Mouse (Mus musculus) right cerebral cortex, adult 18-20 months (tissue): ENCODE results near the gene Ubqln1.

Source experiments
- DNase-seq: peaks from one replicate; pipeline ENCODE4 v3.0.0; 2022; ENCODE audit warnings: mixed read lengths

The Ubqln1 gene

GRCm38 (mm10) chr13:58197981-58198640 is 17.3 kb downstream of the Ubqln1 start:
- DNase-seq: no peak

DNA sequence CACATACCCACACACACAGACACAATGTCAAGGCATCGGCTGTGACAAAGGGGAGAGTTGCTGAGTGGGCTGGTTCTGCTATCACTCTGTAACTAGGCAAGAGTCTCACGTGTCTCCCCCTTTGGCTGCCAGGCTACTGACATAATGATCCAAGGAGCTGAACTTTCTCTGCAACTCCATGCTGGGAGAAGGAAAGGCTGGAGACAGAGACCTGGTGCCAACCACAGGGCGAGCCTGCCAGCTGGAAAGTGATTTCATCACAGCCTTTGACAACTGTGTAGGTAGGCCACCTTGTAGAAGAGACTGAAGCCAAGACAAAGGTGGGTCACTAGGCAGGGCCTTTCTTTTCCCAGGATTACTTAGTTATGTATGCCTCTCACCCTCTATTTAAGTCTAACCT is 18.2 kb downstream of the Ubqln1 start:
- DNase-seq: no peak

DNA sequence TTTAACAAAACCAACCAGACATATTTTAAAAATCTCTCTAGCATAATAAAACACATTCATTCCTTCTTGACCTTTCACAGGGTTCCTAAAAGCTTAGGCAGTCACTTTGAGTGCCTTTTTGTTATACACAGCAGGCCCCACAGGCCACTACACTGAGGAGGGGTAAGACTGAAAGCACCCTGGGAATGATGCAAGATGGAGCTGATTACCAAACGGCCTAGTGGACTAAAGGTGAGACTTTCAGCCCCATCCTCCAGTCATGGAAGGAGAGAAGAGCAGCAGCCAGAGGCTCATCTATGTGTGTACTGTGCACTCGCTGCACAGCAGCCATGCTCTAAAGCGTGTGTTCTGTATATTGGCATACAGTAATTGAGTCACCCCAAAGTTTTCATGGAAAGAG is 20.5 kb downstream of the Ubqln1 start:
- DNase-seq: no peak

GRCm38 (mm10) chr13:58193221-58193620 is 22.2 kb downstream of the Ubqln1 start:
- DNase-seq: no peak

- DNase-seq: peak; percentile 24
Measured at GRCm38 (mm10) chr13:58192146-58192545, 23.3 kb downstream of the Ubqln1 start.

- no peak for DNase-seq
Measured at GRCm38 (mm10) chr13:58191516-58191915, 23.9 kb downstream of the Ubqln1 start.

GRCm38 (mm10) chr13:58189473-58189872 is 26.0 kb downstream of the Ubqln1 start:
- DNase-seq: peak; percentile 56

DNA sequence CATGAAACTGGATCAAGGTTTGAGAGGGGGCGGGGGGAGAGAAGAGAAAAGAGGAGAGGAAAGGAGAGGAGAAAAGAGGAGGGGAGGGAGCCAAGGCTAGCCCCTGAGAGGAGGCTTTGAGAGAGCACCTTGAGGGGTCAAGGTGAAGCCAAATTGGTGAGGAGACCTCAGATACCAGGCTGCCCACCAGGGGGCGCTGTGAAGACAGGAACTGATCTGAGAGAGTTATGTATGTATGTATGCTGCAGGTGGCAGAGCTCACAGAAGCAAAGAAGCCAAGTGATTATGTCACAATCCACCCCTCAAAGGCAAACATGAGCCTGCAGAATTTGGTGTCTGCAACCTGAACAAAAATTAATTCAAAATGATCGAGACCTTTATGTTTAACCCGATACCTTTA is 27.0 kb downstream of the Ubqln1 start:
- DNase-seq: peak; percentile 74

GRCm38 (mm10) chr13:58187751-58188150 is 27.7 kb downstream of the Ubqln1 start:
- no peak for DNase-seq

DNA sequence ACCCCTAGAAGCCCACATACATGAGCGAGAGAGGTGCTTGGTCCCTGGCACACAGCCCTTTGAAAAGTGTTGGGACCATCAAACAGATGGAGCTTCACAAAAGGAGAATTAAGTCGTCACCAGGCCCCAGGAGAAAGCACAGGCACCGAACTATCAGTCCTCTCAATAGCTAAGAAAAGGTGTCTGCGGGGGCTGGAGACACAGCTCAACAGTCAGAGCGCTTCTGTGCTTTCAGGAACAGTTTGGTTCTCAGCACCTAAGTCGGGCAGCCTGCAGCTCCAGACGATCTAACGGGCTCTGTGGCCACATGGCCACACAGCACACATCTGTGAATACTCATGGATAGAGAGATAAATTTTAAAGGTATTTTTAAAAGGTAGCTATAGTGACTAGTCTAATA is 29.2 kb downstream of the Ubqln1 start:
- peak; percentile 63 for DNase-seq

- DNase-seq: no peak
Measured at GRCm38 (mm10) chr13:58184111-58184510, 31.3 kb downstream of the Ubqln1 start.

DNA sequence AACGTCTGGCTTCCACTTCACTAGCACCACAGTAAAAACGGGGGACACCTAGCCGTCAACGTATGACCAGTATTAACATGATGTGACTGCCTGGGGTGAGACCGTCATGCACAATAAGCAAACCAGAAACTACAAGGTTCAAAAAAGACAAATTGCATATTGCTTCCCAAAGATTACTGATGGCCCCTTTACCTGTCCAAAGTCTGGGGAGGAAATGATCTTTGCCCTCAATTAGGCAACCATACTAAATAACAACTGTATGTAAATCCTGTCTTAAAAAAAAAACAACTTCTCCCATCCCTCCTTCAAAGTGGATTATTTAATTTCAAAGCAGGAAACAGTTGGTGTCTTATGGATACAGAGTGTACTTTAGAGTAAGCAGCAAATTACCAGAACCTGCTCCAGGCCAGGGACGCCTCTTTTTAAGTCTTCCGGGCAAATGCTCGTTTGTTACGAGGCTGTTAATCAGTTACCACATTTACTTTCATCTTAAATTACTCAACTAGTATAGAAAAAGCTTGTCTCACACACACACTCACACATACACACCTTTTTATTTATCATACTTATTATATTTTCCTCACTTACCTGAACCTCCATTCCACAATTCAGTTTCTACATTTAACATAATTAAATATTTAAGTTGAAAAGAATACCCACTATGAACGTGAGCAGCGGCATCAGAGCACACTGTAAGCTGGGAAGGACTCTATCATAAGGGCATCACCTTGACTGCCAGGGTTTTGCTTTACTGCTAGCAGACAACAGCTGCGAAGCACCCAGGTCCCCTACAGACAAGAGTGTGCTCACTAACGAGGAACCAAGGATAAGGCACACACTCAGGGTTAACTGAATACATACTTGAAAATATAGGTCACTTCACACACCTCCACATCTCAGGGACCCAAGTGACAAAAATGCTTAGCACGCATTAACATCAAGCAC is 33.6 kb downstream of the Ubqln1 start:
- no peak for DNase-seq

DNA sequence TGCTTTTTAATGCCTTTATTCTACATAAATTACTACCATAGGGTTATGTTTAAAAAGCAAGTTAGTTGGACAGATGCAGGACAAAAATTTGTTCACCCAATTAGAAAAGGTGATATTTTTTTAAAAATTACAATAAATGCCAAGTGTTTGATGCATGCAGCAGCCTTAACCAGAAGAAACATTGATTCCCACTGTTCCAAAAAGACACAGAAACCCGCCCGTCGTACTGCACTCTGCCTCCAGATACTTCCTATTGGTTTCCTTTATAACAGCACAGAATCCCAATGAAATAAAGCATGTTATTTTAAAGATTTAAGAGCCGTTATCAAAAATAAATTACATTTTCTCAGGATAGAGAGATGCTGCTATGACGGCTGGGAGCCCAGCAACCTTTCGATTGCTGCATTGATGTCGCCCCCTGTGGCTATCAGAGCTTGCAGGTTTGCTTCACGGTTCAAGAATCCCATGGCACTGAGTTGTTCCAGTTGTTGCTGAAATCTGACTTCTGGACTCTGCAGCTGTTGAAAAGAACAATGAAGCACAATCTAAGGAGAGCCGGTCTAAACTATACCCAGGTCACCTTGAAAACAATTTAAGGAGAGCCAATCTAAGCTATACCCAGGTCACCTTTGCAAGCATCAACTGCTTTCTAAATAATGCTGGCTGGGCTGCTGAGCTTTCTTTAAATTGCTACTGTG is 37.8 kb downstream of the Ubqln1 start:
- DNase-seq: peak; percentile 99

GRCm38 (mm10) chr13:58176105-58176504 is 39.3 kb downstream of the Ubqln1 start:
- no peak for DNase-seq

- DNase-seq: no peak
Measured at GRCm38 (mm10) chr13:58168119-58168518, 47.3 kb downstream of the Ubqln1 start.

DNA sequence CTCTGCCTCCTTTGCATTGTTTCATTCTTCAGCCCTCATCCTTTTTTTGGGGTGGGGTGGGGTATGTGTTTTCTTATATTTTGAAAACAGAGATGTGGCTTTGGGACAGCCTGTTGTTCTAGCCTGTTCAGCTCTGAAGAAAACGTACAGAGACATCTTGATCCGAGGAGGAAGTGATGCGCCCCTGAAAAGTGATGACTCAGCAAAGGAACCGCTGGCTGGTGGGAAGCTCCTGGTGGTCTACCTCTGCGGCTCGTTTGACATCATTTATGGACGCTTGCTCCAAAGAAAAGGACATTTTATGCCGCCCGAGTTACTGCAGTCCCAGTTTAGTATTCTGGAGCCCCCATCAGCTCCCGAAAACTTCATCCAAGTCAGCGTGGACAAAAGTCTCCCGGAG is 52.1 kb downstream of the Ubqln1 start:
- no peak for DNase-seq

DNA sequence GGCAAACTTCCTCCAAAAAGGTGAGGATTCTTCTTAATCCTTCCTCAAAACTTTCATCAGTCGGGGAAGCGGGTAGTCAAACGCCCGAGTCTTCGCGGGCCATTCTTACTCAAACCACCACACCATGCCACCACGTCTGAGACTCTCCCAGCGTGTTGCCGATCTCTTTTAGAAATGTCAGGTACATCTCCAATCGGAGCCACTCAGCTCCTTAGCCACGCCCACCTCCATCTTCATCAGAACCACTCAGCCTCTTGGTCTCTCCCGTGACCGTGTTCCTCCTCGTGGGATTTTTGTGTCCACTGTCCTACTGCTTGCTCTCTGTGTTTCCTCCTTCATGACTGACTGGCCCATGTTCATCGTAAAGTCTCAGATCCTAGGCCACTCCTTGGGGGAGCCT is 54.7 kb downstream of the Ubqln1 start:
- no peak for DNase-seq

DNA sequence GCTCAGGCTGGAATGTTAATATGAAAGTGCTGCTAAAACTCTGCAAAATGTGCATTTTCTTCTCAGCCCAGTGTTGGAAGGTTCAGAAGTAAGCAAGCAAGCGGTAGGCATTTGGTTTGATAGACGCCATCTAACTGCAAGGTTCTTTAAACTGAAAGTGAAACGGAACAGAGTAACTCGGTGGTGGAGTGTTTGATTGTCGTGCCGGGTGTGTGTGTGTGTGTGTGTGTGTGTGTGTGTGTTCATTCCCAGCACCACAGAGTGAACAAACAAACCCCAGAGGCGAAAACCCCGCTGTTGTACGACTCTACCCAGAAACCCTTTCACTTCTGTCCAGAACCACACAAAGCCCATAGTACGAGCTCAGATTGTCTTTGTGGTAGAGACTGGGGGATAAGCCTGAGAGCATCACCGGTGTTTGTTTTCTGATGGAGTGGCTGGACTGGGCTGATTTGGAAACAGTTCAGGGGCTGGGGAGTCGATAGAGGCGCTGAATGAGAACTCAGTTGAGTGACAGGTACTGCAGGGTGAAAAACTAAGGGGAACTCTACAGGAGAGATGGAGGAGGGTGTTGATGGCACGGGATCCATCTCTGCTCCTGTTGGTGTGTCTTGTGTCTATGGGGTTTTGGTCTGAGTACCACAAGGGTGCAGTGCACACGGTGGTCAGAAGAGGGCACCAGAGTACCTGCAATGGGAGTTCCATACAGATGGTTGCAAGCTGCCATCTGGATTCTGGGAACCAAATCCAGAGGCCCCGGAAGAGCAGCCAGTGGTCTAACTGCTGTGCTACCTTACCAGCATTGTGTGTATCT is 57.1 kb downstream of the Ubqln1 start:
- peak; percentile 89 for DNase-seq

DNA sequence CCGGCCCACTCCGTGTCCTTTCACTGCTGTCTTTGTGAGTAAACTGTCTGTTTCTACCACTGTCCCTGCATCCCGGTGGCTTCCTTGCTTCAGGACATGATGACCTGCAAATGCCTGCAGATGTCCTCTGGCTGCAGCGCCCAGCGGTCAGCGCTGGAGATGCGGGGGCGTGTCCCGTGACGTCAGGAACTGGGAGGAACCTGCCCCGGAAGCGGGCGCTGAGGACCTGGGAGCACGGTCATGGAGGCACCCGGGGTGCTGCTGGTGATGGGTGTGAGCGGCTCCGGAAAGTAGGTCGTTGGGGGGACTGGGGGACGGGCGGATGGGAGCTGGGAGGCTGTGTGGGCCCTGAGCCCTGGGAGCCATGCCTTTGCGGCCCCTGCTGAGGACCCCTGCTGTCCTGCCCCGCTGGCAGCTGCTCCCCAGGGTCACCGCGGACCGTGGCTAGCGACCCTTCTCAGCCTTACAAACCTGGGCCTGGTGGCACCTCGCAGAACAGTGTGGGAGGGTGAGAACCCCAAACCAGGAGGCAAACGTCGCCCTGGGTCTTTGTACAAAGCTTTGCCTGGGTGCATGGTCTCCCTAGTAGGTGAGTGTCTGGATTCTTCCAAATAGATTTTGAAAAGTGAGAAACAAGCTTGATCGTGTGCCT is 57.9 kb downstream of the Ubqln1 start, which contains the start of gene Idnk:
TSS of gene Idnk (plus strand) at position 203 of the 652 bp plus-strand sequence.
- peak; percentile 88 for DNase-seq

- DNase-seq: no peak
Measured at GRCm38 (mm10) chr13:58157036-58157435, 58.4 kb downstream of the Ubqln1 start.

GRCm38 (mm10) chr13:58156031-58156430 is 59.4 kb downstream of the Ubqln1 start:
- no peak for DNase-seq

DNA sequence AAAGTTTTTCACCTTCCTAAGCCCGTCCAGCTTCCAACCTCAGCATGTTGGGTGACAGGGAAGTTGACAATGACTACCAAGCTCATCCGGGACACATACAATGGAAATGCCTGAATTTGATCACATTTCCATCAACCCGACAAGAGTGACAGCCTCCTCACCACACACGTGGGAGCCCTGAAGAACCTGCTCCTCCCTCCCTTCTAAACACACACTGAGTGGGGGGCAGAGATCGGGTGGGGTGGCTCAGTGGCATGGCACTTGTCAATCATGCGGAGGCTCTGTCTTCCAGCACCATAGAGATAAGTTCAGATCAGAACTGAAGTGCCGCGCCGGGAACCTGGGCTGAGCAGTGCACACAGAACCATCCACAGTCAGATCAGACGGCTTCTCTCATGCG is 65.0 kb downstream of the Ubqln1 start:
- DNase-seq: no peak
